Mouse (Mus musculus) layer of hippocampus, adult 6 months (tissue): ENCODE data around the gene Vmn1r202. TPM values are rescaled to one million over a fixed set of nuclear protein-coding genes. Genes with fewer than 3 reads are reported as not detected.

Source experiments
- long read RNA-seq, 2 experiments: library from polyadenylated mRNA; unstranded; transcript quantifications; one replicate each; pipeline ENCODE4 v2.0.0; 2019 to 2020
- polyA plus RNA-seq: library from polyadenylated mRNA; unstranded; fragments of <200 nt; fragmentation: Nextera tagmentation; gene quantifications from 2 replicates; pipeline ENCODE4 v1.2.3, GENCODE M21; 2021

Vmn1r202 gene
- polyA plus RNA-seq, result not detected in 2 replicates
- long read RNA-seq, experiment 1, result 0 reads
- long read RNA-seq, experiment 2, result 0 reads

GRCm38 (mm10) chr13:22505281-22505680, at the start of gene Vmn1r202:
Gene Vmn1r202, minus strand, starts transcription at chr13:22505381.

GRCm38 (mm10) chr13:22552898-22553297, 47.7 kb upstream of the Vmn1r202 start, which contains the start of gene Vmn1r204:
Gene Vmn1r204, plus strand, starts transcription at chr13:22553198.

DNA sequence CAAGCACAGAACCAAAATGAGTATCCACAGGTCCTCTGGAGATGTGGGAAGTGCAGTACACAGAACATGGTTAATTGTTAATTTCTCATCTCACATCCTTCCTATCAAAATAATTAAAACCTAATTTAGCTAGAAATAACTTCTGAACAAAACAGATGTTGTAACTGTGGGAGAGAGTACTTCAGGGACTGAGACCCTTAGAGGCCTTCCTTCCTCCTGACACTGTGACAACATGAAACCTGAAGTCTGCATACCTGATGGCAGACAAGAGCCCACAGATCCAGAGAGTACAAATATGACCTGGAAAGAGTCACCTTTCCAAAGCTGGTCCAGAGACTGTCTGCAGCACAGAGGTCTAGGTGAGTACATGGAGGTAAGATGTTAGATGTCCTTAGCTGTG, 12.6 kb upstream of the Vmn1r202 start, which contains the start of gene Vmn1r203:
TSS of gene Vmn1r203 (plus strand) at position 301 of the 400 bp plus-strand sequence.

GRCm38 (mm10) chr13:22471623-22472022, 33.6 kb downstream of the Vmn1r202 start, which contains the start of gene Vmn1r201:
Gene Vmn1r201, plus strand, starts transcription at chr13:22471923.

Other genes with a start within 250 kb of the Vmn1r202 start
- gene Vmn1r195, start 234.9 kb downstream of the Vmn1r202 start, polyA plus RNA-seq, result not detected in 2 replicates
- not detected in 2 replicates for gene Vmn1r196, start 215.5 kb downstream of the Vmn1r202 start, polyA plus RNA-seq
- not detected in 2 replicates for gene Vmn1r197, start 180.8 kb downstream of the Vmn1r202 start, polyA plus RNA-seq
- not detected in 2 replicates for gene Vmn1r198, start 155.0 kb downstream of the Vmn1r202 start, polyA plus RNA-seq
- gene Vmn1r199, start 125.6 kb downstream of the Vmn1r202 start, polyA plus RNA-seq, result not detected in 2 replicates
- gene Vmn1r200, start 115.0 kb downstream of the Vmn1r202 start, polyA plus RNA-seq, result not detected in 2 replicates
- gene Vmn1r201, start 33.5 kb downstream of the Vmn1r202 start, polyA plus RNA-seq, result not detected in 2 replicates
- not detected in 2 replicates for gene Vmn1r203, start 12.7 kb upstream of the Vmn1r202 start, polyA plus RNA-seq
- not detected in 2 replicates for gene Vmn1r204, start 47.8 kb upstream of the Vmn1r202 start, polyA plus RNA-seq
- gene Vmn1r205, start 87.6 kb upstream of the Vmn1r202 start, polyA plus RNA-seq, result not detected in 2 replicates
- not detected in 2 replicates for gene Vmn1r206, start 118.9 kb upstream of the Vmn1r202 start, polyA plus RNA-seq
- not detected in 2 replicates for gene Vmn1r207-ps, start 224.2 kb upstream of the Vmn1r202 start, polyA plus RNA-seq